Mouse (Mus musculus) stomach, embryonic 15.5 days (tissue): Measurements from ENCODE around the gene Hes7. TPM values are rescaled to one million over a fixed set of nuclear protein-coding genes. Genes with fewer than 3 reads are reported as not detected.
A peak's percentile ranks its signal among the peaks of the same experiment; 100 is the strongest.

Experiments used
- ATAC-seq: fragments of 200-750 bp; cut with Nextera tagmentation; 2 replicates; pipeline ENCODE4 v1.8.0; 2017; ENCODE audit warnings: low read depth, moderate number of reproducible peaks, moderate TSS enrichment; ENCODE audit not compliant: insufficient read depth, low FRiP score
- H3K27ac ChIP-seq: fragments of 300-500 bp; sonication (generic); 2 replicates; pipeline ENCODE4 v1.5.1; 2015; ENCODE audit warnings: mild to moderate bottlenecking, inconsistent platforms
- H3K27me3 ChIP-seq: fragments of 300-500 bp; sonication (generic); replicated peaks from 2 replicates; pipeline ENCODE4 v1.6.1; 2015; ENCODE audit warnings: inconsistent platforms
- H3K36me3 ChIP-seq: fragments of 300-500 bp; sonication (generic); 2 replicates; pipeline ENCODE4 v1.6.1; 2015; ENCODE audit warnings: inconsistent platforms
- H3K4me1 ChIP-seq: fragments of 300-500 bp; sonication (generic); 2 replicates; pipeline ENCODE4 v1.6.1; 2015; ENCODE audit warnings: inconsistent platforms
- H3K4me2 ChIP-seq: fragments of 300-500 bp; sonication (generic); 2 replicates; pipeline ENCODE4 v1.6.1; 2015; ENCODE audit warnings: mild to moderate bottlenecking, inconsistent platforms
- H3K4me3 ChIP-seq: fragments of 300-500 bp; sonication (generic); replicated peaks from 2 replicates; pipeline ENCODE4 v1.5.1; 2015; ENCODE audit warnings: inconsistent platforms
- H3K9ac ChIP-seq: fragments of 300-500 bp; sonication (generic); 2 replicates; pipeline ENCODE4 v1.6.1; 2015; ENCODE audit warnings: inconsistent platforms
- H3K9me3 ChIP-seq: fragments of 300-500 bp; sonication (generic); 2 replicates; pipeline ENCODE4 v1.6.1; 2016; ENCODE audit warnings: inconsistent platforms
- WGBS: fragments of 180-500 bp; shearing (Covaris S2); methylation state at CpG from one replicate; pipeline ENCODE4 v1.1.7; 2015; 5-methylcytosine and 5-hydroxymethylcytosine counted together
- polyA plus RNA-seq: library from polyadenylated mRNA; unstranded; fragments of >200 nt; fragmentation: Nextera tagmentation; extraction: Ambion mirVana; gene quantifications from 2 replicates; pipeline ENCODE4 v1.2.1, GENCODE M21; 2015

Hes7 gene
- polyA plus RNA-seq, 1 experiment from 2014 or later: 0.76 TPM

DNA sequence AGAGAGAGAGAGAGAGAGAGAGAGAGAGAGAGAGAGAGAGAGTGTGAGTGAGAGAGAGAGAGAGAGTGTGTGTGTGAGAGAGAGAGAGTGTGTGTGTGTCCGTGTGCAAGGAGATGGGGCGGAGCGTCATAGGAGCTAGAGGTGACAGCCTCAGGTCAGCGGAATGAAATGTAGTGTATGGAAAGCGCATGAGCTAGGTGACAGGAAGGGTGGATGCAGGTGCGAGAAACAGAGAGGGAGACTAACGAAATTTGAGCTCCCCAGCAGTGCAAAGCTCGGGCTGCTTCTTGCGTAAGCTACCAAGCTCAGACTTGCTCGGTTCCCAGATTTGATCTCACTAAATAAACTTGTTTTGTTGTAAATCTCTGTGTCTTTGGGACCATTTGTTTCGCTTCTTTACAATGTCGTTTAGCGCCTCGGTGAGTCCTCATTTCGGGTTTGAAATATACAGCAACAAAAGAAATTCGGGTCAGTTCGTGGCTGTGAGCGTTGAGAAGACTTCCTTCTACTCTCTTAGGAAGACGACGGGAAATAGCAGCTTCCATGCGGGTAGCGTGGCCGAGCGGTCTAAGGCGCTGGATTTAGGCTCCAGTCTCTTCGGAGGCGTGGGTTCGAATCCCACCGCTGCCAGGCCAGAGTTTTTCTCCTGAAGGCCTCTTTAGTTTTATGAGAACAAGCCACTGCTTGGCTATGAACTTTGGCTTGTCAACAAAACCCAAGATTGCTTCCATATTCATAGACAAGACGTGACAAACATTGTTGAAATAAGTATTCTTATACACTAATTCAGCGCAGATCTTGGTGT, 3.7 kb downstream of the Hes7 start:
- WGBS: under 1% methylated on average over 31 of the region's 31 CpGs
- Histone ChIP-seq H3K9me3 (no peaks in the 10 kb centered on the region), H3K27ac (peak overlapping the region; percentile 80), H3K4me1 (peaks cover 35% of the 10 kb centered on the region), H3K36me3 (no peaks in the 10 kb centered on the region), H3K4me2 (peak overlapping the region; percentile 95), H3K27me3 (no peaks in the 10 kb centered on the region), H3K9ac (peak overlapping the region; percentile 57; the same call in 1 of the 2 replicates), H3K4me3 (peak overlapping the region; percentile 82)
- ATAC-seq: peak; percentile 59

DNA sequence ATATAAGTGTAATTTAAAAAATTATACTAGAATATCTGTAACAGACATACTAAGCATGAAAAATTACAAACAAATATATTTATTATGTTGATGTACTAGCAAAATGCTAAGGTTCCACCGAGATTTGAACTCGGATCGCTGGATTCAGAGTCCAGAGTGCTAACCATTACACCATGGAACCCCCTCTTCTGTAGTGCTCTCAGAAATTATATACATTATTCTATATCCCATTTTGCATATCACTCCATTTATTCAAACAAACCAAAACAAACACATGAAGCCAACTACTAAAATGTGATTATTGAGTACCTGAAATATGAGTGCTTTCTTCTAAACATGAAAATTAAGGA, 4.3 kb downstream of the Hes7 start:
- Histone ChIP-seq H3K36me3 (no peaks in the 10 kb centered on the region), H3K4me3 (no peak overlapping the region; the same call in 1 of the 2 replicates), H3K27ac (peak overlapping the region; percentile 80; the same call in 1 of the 2 replicates), H3K4me2 (peak overlapping the region; percentile 95), H3K27me3 (no peaks in the 10 kb centered on the region), H3K9me3 (no peaks in the 10 kb centered on the region), H3K4me1 (peaks cover 30% of the 10 kb centered on the region), H3K9ac (no peak overlapping the region)
- ATAC-seq: no peak; the same call in 1 of the 2 replicates
- WGBS: 0% methylated on average over 3 of the region's 3 CpGs

DNA sequence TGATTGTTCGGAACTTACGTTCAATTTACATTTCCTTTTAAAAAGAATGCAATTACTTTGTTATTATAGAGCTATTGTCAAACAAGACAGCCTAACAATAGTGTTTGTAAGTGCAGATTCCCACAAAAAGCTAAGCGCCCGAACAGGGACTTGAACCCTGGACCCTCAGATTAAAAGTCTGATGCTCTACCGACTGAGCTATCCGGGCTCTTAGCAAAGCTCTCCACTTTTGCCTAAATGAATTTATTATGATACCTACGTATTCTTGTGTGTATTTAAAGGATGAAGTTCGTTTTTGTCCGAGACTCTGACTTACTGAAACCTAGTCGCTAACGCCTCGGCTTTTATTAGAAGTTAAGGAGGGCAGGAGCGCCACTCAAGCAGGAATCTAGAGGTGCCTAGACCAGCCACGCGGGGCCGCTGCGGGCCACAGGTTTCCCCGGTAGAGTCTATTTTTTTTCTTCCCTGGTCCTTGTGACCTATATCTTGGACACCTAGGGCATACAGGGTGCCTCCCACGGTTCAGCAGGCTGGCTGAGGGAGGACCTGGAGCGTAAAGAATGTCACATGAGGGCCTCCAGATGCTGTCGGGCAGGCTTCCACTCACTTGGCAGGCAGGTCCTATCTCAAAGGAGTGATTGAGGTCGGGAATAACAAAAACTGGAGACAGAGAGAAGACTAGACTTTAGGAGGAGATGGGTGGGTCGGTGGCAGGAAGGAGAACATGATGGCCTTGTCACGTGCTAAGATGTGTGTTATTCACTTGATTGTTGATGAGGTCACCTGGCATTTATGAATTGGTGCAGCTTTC, 5.0 kb downstream of the Hes7 start:
- peak overlapping the region; percentile 30; the same call in 1 of the 2 replicates for H3K9ac ChIP-seq
- under 1% methylated on average over 24 of the region's 24 CpGs for WGBS

DNA sequence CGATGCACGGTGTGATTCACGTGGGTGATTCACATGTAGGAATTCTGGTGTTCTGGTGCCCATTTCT, 5.5 kb downstream of the Hes7 start, which contains the start of gene Aloxe3:
Gene Aloxe3, plus strand, starts transcription at position 45 of the 67 bp plus-strand sequence.
- H3K4me1 ChIP-seq: peaks cover 21% of the 10 kb centered on the region
- peak within 1 kb of the TSS; percentile 92 for H3K4me2 ChIP-seq
- no peaks in the 10 kb centered on the region for H3K27me3 ChIP-seq
- 5% methylated on average over 3 of the region's 3 CpGs for WGBS
- peak within 1 kb of the TSS; percentile 76; the same call in 1 of the 2 replicates for H3K27ac ChIP-seq
- H3K9ac ChIP-seq: peak within 1 kb of the TSS; percentile 30; the same call in 1 of the 2 replicates
- no peak for ATAC-seq
- H3K9me3 ChIP-seq: no peaks in the 10 kb centered on the region
- peak within 1 kb of the TSS; percentile 62 for H3K4me3 ChIP-seq
- no peaks in the 10 kb centered on the region for H3K36me3 ChIP-seq

More for the DNA sequence above, 5.0 kb downstream of the Hes7 start:
- peaks cover 24% of the 10 kb centered on the region for H3K4me1 ChIP-seq
- peak overlapping the region; percentile 92 for H3K4me2 ChIP-seq
- peak; percentile 34 for ATAC-seq
- no peaks in the 10 kb centered on the region for H3K9me3 ChIP-seq
- peak overlapping the region; percentile 76; the same call in 1 of the 2 replicates for H3K27ac ChIP-seq
- peak overlapping the region; percentile 62 for H3K4me3 ChIP-seq
- H3K36me3 ChIP-seq: no peaks in the 10 kb centered on the region
- no peaks in the 10 kb centered on the region for H3K27me3 ChIP-seq

DNA sequence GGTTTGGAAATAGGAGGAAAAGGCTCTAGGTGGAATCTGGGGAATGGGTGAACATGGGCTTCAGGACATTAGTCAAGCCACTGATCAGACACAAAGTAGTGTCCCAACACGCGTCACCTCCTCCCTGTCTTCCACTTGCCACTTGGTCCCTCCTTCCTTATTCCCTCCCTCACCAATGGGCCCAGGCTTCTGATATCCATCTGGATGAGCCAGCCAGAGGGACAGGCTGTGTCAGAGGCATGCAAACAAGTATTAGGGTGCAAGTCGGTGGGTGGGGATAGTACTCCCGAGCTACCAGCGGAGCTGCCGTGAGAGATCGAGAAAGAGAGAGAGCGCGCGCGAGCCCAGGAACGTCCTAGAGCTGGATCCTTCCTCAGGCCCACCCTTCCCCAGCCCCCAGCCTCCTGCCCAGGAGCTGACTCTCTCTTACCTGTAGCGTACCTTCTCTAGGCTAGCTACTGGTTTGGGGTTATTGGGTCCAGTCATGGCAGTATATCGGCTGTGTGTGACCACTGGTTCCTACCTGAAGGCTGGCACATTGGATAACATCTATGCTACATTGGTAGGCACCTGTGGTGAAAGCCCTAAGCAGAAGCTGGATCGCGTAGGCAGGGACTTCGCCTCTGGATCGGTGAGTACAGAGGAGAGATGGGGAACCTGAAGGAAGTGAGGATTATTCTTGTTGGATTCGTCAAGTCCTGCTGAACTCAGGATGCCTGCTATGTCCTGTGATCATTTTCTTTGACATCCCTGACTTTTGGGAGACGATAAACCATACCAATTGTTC, 5.9 kb downstream of the Hes7 start:
- WGBS: 13% methylated on average over 20 of the region's 20 CpGs
- H3K9ac ChIP-seq: peak overlapping the region; percentile 30; the same call in 1 of the 2 replicates
- no peaks in the 10 kb centered on the region for H3K9me3 ChIP-seq
- no peak for ATAC-seq
- peaks cover 17% of the 10 kb centered on the region; the same call in 1 of the 2 replicates for H3K4me1 ChIP-seq
- H3K36me3 ChIP-seq: no peaks in the 10 kb centered on the region
- H3K4me3 ChIP-seq: peak overlapping the region; percentile 62
- peak overlapping the region; percentile 76; the same call in 1 of the 2 replicates for H3K27ac ChIP-seq
- H3K4me2 ChIP-seq: peak overlapping the region; percentile 92
- no peaks in the 10 kb centered on the region for H3K27me3 ChIP-seq

DNA sequence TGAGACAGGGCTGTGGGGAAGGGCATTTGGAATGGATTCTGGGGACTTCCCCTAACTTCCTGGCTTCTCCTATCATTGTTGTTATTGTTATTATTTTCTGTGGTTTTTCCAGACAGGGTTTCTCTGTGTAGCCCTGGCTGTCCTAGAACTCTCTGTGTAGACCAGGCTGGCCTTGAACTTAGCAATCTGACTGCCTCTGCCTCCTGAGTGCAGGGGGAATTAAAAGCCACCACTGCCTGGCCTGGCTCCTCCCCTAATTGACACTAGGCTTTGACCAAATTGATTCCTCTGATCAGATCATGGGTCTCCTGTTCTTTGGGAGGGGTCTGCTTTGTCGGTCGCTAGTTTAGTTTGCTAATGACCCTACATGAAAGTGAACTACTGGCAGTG, 6.5 kb downstream of the Hes7 start:
- H3K4me2 ChIP-seq: peak overlapping the region; percentile 92
- WGBS: 46% methylated on average over 2 of the region's 2 CpGs
- no peak for ATAC-seq
- H3K27ac ChIP-seq: no peak overlapping the region
- H3K4me3 ChIP-seq: 0 out of 2 replicates have a peak overlapping the region, but pooled peaks have one; percentile 62
- H3K9me3 ChIP-seq: no peaks in the 10 kb centered on the region
- no peak overlapping the region for H3K9ac ChIP-seq
- no peaks in the 10 kb centered on the region for H3K36me3 ChIP-seq
- H3K27me3 ChIP-seq: no peaks in the 10 kb centered on the region
- peaks cover 11% of the 10 kb centered on the region; the same call in 1 of the 2 replicates for H3K4me1 ChIP-seq

DNA sequence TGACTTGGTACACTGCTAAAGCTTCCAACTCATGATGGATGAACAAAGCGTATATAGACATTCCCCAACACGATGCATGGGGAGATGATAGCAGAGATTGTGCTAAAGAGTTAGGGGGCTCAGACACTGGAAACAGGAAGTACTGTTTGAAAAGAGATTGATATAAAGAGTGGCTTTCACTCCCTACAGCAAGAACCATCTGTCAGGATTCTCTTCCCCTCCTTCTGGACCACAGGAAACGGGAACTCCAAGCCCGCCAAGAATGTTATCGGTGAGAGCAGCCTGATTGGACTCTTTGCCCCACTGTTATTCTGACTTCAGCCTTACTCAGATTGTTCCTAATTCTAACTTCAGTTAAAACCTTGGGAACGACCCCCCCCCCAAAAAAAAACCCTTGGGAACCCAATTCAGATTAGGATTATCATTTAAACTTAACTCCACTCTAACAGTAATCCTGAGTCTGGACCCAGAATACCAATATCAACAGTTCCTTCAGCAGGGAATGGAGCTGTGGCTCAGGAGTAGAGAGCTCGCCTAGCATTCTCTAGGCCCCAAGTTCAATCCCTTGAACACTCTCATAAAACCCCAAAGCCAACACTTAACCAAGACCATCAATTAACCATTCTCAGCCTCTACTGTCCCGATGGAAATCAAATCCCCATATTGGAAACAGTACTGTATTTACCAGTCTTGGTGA, 8.4 kb downstream of the Hes7 start:
- WGBS: 59% methylated on average over 8 of the region's 8 CpGs
- no peak overlapping the region for H3K4me2 ChIP-seq

DNA sequence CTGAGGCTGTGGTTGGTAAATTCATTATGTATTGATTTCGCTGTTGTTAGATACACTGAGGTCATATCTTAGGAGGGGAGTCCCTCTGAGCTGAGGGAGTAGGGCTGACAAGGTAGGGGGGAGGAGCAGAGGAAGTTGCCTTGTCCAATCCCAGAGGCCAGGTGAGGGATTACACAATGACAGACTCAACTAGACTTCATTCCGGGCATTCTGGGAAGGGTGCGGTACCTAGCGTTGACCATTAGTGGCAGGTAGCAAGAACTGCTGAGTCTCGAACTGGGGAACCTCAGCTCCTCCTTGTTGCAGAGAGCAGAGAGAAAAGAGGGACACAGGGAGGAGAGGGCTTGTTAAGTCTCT, 13.3 kb downstream of the Hes7 start:
- H3K36me3 ChIP-seq: no peaks in the 10 kb centered on the region
- H3K27me3 ChIP-seq: no peaks in the 10 kb centered on the region; the same call in 1 of the 2 replicates
- ATAC-seq: no peak
- 18% methylated on average over 5 of the region's 5 CpGs for WGBS
- peaks cover 15% of the 10 kb centered on the region for H3K4me1 ChIP-seq
- no peaks in the 10 kb centered on the region for H3K9me3 ChIP-seq
- no peak overlapping the region for H3K27ac ChIP-seq
- H3K4me3 ChIP-seq: peak overlapping the region; percentile 44
- H3K4me2 ChIP-seq: peak overlapping the region; percentile 82
- H3K9ac ChIP-seq: peak overlapping the region; percentile 2; the same call in 1 of the 2 replicates

More for the DNA sequence above, 8.4 kb downstream of the Hes7 start:
- Histone ChIP-seq H3K9me3 (no peaks in the 10 kb centered on the region), H3K27ac (no peak overlapping the region), H3K4me1 (0 out of 2 replicates have a peak, but pooled peaks cover 9% of the 10 kb centered on the region), H3K36me3 (no peaks in the 10 kb centered on the region), H3K4me3 (no peak overlapping the region), H3K9ac (no peak overlapping the region), H3K27me3 (no peaks in the 10 kb centered on the region; the same call in 1 of the 2 replicates)
- ATAC-seq: no peak

DNA sequence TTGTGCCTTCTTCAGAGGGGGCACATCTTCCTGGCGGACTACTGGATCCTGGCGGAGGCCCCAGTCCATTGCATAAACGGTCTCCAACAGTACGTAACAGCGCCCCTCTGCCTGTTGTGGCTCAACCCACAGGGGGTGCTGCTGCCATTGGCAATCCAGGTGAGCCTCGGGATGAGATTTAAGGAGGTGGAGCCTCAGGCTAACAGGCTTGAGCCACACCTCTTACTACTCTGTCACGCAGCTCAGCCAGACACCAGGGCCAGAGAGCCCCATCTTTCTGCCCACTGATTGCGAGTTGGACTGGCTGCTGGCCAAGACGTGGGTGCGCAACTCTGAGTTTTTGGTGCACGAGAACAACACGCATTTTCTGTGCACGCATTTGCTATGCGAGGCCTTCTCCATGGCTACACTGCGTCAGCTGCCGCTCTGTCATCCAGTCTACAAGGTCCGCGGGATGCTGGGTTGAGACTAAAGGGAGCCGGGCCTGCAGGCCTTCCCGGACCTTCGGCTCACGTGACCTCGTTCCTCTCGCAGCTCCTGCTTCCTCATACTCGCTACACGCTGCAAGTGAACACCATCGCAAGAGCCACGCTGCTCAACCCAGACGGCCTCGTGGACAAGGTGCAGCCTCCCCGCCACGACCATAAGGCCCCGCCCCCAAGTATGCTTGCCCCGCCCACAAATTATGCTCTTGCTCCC, 13.9 kb downstream of the Hes7 start:
- peak overlapping the region; percentile 2; the same call in 1 of the 2 replicates for H3K9ac ChIP-seq
- no peak overlapping the region for H3K27ac ChIP-seq
- 2% methylated on average over 34 of the region's 34 CpGs for WGBS
- H3K4me3 ChIP-seq: peak overlapping the region; percentile 44
- H3K27me3 ChIP-seq: no peaks in the 10 kb centered on the region; the same call in 1 of the 2 replicates
- H3K4me2 ChIP-seq: peak overlapping the region; percentile 82
- H3K9me3 ChIP-seq: no peaks in the 10 kb centered on the region
- ATAC-seq: peak; percentile 79
- no peaks in the 10 kb centered on the region for H3K36me3 ChIP-seq
- H3K4me1 ChIP-seq: peaks cover 15% of the 10 kb centered on the region

DNA sequence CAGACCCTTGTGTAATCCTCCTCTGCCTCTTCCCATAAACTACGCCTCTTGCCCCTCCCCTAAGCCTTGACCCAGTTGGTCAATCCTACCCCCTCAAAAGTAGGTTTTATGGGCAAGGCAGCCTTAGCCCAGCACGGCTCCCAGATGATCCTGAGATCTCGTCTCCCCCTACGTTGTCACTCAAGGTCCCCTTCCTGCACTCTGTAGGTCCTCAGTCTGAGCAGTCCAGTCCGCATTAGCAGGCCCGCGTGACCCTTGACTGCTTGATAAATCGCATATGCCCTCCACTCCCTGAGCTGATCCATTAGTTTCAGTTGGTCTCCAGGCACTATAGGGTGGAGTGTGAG, 14.4 kb downstream of the Hes7 start:
- Histone ChIP-seq H3K4me2 (peak overlapping the region; percentile 82), H3K9ac (no peak overlapping the region), H3K27ac (no peak overlapping the region), H3K27me3 (no peaks in the 10 kb centered on the region; the same call in 1 of the 2 replicates), H3K4me3 (peak overlapping the region; percentile 44), H3K9me3 (no peaks in the 10 kb centered on the region), H3K36me3 (no peaks in the 10 kb centered on the region), H3K4me1 (peaks cover 15% of the 10 kb centered on the region)
- no peak; the same call in 1 of the 2 replicates for ATAC-seq
- WGBS: 27% methylated on average over 8 of the region's 8 CpGs

DNA sequence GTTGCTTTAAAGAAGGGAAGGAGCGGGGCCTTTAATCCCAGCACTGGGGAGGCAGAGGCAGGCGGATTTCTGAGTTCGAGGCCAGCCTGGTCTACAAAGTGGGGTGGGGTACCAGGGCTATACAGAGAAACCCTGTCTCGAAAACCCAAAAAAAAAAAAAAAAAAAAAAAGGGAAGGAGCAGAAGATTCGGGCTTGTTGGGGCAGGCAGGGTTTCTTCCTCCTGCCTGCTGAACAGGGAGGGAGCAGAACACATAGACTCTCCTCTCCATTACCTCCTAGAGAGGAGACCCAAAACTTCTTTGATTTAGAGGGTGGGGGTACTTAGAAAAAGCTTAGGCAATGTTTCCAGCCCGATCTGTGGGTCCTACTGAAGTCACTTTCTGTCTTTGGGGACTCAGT, 15.2 kb downstream of the Hes7 start:
- Histone ChIP-seq H3K4me1 (peaks cover 15% of the 10 kb centered on the region), H3K4me3 (no peak overlapping the region), H3K27me3 (no peaks in the 10 kb centered on the region; the same call in 1 of the 2 replicates), H3K36me3 (no peaks in the 10 kb centered on the region), H3K9me3 (no peaks in the 10 kb centered on the region), H3K9ac (no peak overlapping the region), H3K4me2 (no peak overlapping the region; the same call in 1 of the 2 replicates), H3K27ac (no peak overlapping the region)
- ATAC-seq: no peak
- WGBS: 76% methylated on average over 6 of the region's 6 CpGs
